Mouse (Mus musculus) MEL-GATA-1-ER (cell line): ENCODE results near the gene Nktr.

Experiments
- DNase-seq: peaks from one replicate; pipeline ENCODE4 v3.0.0-alpha.2; 2012; ENCODE audit warnings: low read depth; ENCODE audit errors: extremely low read depth

Gene Nktr

GRCm38 (mm10) chr9:121761091-121761665 is 42.2 kb downstream of the Nktr start:
- no peak for DNase-seq

GRCm38 (mm10) chr9:121761787-121762186 is 42.8 kb downstream of the Nktr start:
- DNase-seq, result no peak

GRCm38 (mm10) chr9:121762248-121762647 is 43.3 kb downstream of the Nktr start:
- no peak for DNase-seq

- DNase-seq, result no peak
Observed at GRCm38 (mm10) chr9:121762761-121763160, 43.8 kb downstream of the Nktr start.

- DNase-seq, result no peak
Observed at GRCm38 (mm10) chr9:121763716-121764115, 44.7 kb downstream of the Nktr start.

GRCm38 (mm10) chr9:121765166-121765855 is 46.3 kb downstream of the Nktr start:
- DNase-seq, result no peak

- DNase-seq, result no peak
Observed at GRCm38 (mm10) chr9:121772412-121772811, 53.4 kb downstream of the Nktr start.

- DNase-seq, result no peak
Observed at GRCm38 (mm10) chr9:121775951-121776350, 57.0 kb downstream of the Nktr start.

GRCm38 (mm10) chr9:121776511-121776910 is 57.5 kb downstream of the Nktr start:
- no peak for DNase-seq

- DNase-seq, result no peak
Observed at GRCm38 (mm10) chr9:121777484-121778065, 58.6 kb downstream of the Nktr start, which contains the start of gene Klhl40. TSS of gene Klhl40 (plus strand) at chr9:121777607.

- no peak for DNase-seq
Observed at GRCm38 (mm10) chr9:121778066-121778624, 59.2 kb downstream of the Nktr start.

GRCm38 (mm10) chr9:121784801-121785200 is 65.8 kb downstream of the Nktr start:
- DNase-seq, result no peak

- DNase-seq, result no peak
Observed at GRCm38 (mm10) chr9:121785261-121785660, 66.3 kb downstream of the Nktr start.

- DNase-seq, result no peak
Observed at GRCm38 (mm10) chr9:121786359-121786758, 67.4 kb downstream of the Nktr start.

- no peak for DNase-seq
Observed at GRCm38 (mm10) chr9:121791206-121791605, 72.2 kb downstream of the Nktr start.

- no peak for DNase-seq
Observed at GRCm38 (mm10) chr9:121791757-121792521, 73.0 kb downstream of the Nktr start, which contains the start of gene Hhatl. TSS of gene Hhatl (minus strand) at chr9:121792507.

- DNase-seq, result no peak
Observed at GRCm38 (mm10) chr9:121794972-121795539, 76.1 kb downstream of the Nktr start.

- DNase-seq, result no peak
Observed at GRCm38 (mm10) chr9:121797722-121798121, 78.8 kb downstream of the Nktr start.

- DNase-seq, result no peak
Observed at GRCm38 (mm10) chr9:121798887-121799520, 80.0 kb downstream of the Nktr start.

GRCm38 (mm10) chr9:121802747-121803146 is 83.8 kb downstream of the Nktr start:
- DNase-seq, result no peak
